Mouse (Mus musculus): ENCODE data around the gene Dnah14.

Dnah14 gene

GRCm38 (mm10) chr1:181576322-181576721 lies at the start of gene Dnah14:
TSS of gene Dnah14 (plus strand) at chr1:181576559.
- DNase-seq (ENCODE audit: low spot score), result no peak

GRCm38 (mm10) chr1:181529368-181529767 lies 47.0 kb upstream of the Dnah14 start:
- peak; percentile 91 for DNase-seq (ENCODE audit: low spot score)

GRCm38 (mm10) chr1:181535165-181535873 lies 41.0 kb upstream of the Dnah14 start:
- DNase-seq (ENCODE audit: low spot score), result no peak

GRCm38 (mm10) chr1:181537627-181538525 lies 38.5 kb upstream of the Dnah14 start:
- DNase-seq (ENCODE audit: low spot score), result no peak

- DNase-seq (ENCODE audit: low spot score), result peak; percentile 33
These were observed 36.3 kb upstream of the Dnah14 start for GRCm38 (mm10) chr1:181539846-181540769.

- DNase-seq (ENCODE audit: low spot score), result peak; percentile 39
These were observed 32.5 kb upstream of the Dnah14 start for GRCm38 (mm10) chr1:181543711-181544383.

GRCm38 (mm10) chr1:181545044-181545772 lies 31.2 kb upstream of the Dnah14 start:
- DNase-seq (ENCODE audit: low spot score), result peak; percentile 60

- DNase-seq (ENCODE audit: low spot score), result no peak
These were observed 26.4 kb upstream of the Dnah14 start for GRCm38 (mm10) chr1:181549987-181550386.

GRCm38 (mm10) chr1:181550826-181551225 lies 25.5 kb upstream of the Dnah14 start:
- no peak for DNase-seq (ENCODE audit: low spot score)

- no peak for DNase-seq (ENCODE audit: low spot score)
These were observed 23.6 kb upstream of the Dnah14 start for GRCm38 (mm10) chr1:181552533-181553410.

GRCm38 (mm10) chr1:181555475-181555874 lies 20.9 kb upstream of the Dnah14 start:
- DNase-seq (ENCODE audit: low spot score), result no peak

GRCm38 (mm10) chr1:181559655-181560054 lies 16.7 kb upstream of the Dnah14 start:
- DNase-seq (ENCODE audit: low spot score), result no peak

- no peak for DNase-seq (ENCODE audit: low spot score)
These were observed 16.0 kb upstream of the Dnah14 start for GRCm38 (mm10) chr1:181560325-181560724.

- no peak for DNase-seq (ENCODE audit: low spot score)
These were observed 15.2 kb upstream of the Dnah14 start for GRCm38 (mm10) chr1:181560896-181561767.

GRCm38 (mm10) chr1:181561768-181562444 lies 14.5 kb upstream of the Dnah14 start:
- DNase-seq (ENCODE audit: low spot score), result no peak

GRCm38 (mm10) chr1:181569447-181569846 lies 6.9 kb upstream of the Dnah14 start:
- no peak for DNase-seq (ENCODE audit: low spot score)

GRCm38 (mm10) chr1:181583152-181583551 lies 6.8 kb downstream of the Dnah14 start:
- DNase-seq (ENCODE audit: low spot score), result no peak

- DNase-seq (ENCODE audit: low spot score), result no peak
These were observed 12.8 kb downstream of the Dnah14 start for GRCm38 (mm10) chr1:181589116-181589515.

Data from ovary, postnatal 14 days (tissue).